Mouse (Mus musculus) adrenal gland, postnatal 25 days (tissue): Measurements from ENCODE around the gene Zfp800. TPM values are rescaled to one million over a fixed set of nuclear protein-coding genes. Genes with fewer than 3 reads are reported as not detected.

ENCODE experiments used
- DNase-seq: peaks from one replicate; pipeline ENCODE4 v3.0.0; 2021; ENCODE audit warnings: mixed read lengths
- total RNA-seq: library from RNA; stranded (reverse); gene quantifications from 2 replicates; pipeline ENCODE4 v1.2.3, GENCODE M21; 2021

The Zfp800 gene
- total RNA-seq, 1 experiment from 2014 or later = 29.3 TPM

GRCm38 (mm10) chr6:28309692-28310091 lies 88.1 kb downstream of the Zfp800 start:
- no peak for DNase-seq

GRCm38 (mm10) chr6:28308929-28309328 lies 88.9 kb downstream of the Zfp800 start:
- no peak for DNase-seq

GRCm38 (mm10) chr6:28306702-28307101 lies 91.1 kb downstream of the Zfp800 start:
- no peak for DNase-seq

GRCm38 (mm10) chr6:28296306-28296705 lies 101.5 kb downstream of the Zfp800 start:
- DNase-seq = no peak

- DNase-seq = no peak
These were observed 102.2 kb downstream of the Zfp800 start for GRCm38 (mm10) chr6:28295581-28295980.

- DNase-seq = no peak
These were observed 105.0 kb downstream of the Zfp800 start for GRCm38 (mm10) chr6:28292810-28293209.

- DNase-seq = no peak
These were observed 117.9 kb downstream of the Zfp800 start for GRCm38 (mm10) chr6:28279886-28280285.

- no peak for DNase-seq
These were observed 135.6 kb downstream of the Zfp800 start for GRCm38 (mm10) chr6:28262198-28262621.

- peak; percentile 93 for DNase-seq
These were observed 136.3 kb downstream of the Zfp800 start for GRCm38 (mm10) chr6:28261307-28262197.

- peak; percentile 44 for DNase-seq
These were observed 137.2 kb downstream of the Zfp800 start for GRCm38 (mm10) chr6:28260425-28261191.

- DNase-seq = no peak
These were observed 138.1 kb downstream of the Zfp800 start for GRCm38 (mm10) chr6:28259750-28260149.

GRCm38 (mm10) chr6:28258440-28258839 lies 139.4 kb downstream of the Zfp800 start:
- DNase-seq = no peak

GRCm38 (mm10) chr6:28257772-28258171 lies 140.0 kb downstream of the Zfp800 start:
- no peak for DNase-seq

- no peak for DNase-seq
These were observed 145.0 kb downstream of the Zfp800 start for GRCm38 (mm10) chr6:28252790-28253189.

- DNase-seq = no peak
These were observed 149.6 kb downstream of the Zfp800 start for GRCm38 (mm10) chr6:28248211-28248610.

- DNase-seq = no peak
These were observed 165.0 kb downstream of the Zfp800 start for GRCm38 (mm10) chr6:28232618-28233361.

GRCm38 (mm10) chr6:28228085-28228484 lies 169.7 kb downstream of the Zfp800 start:
- DNase-seq = no peak

- no peak for DNase-seq
These were observed 176.8 kb downstream of the Zfp800 start for GRCm38 (mm10) chr6:28221017-28221416.

- DNase-seq = no peak
These were observed 179.4 kb downstream of the Zfp800 start for GRCm38 (mm10) chr6:28218386-28218785.

- DNase-seq = peak; percentile 72
These were observed 182.4 kb downstream of the Zfp800 start for GRCm38 (mm10) chr6:28215268-28215954.

GRCm38 (mm10) chr6:28214658-28215267 lies 183.0 kb downstream of the Zfp800 start:
- no peak for DNase-seq
